Mouse (Mus musculus) heart, adult 2 months (tissue): Measurements from ENCODE around the gene Rbm19. TPM values are rescaled to one million over a fixed set of nuclear protein-coding genes. Genes with fewer than 3 reads are reported as not detected.

Experiments
- DNase-seq, 2 experiments: peaks; one replicate each; pipeline ENCODE4 v3.0.0; 2021
- H3K27ac ChIP-seq: fragments of 200-600 bp; 2 replicates; pipeline ENCODE4 v1.8.1; 2022
- H3K27me3 ChIP-seq: fragments of 200-500 bp; 2 replicates; pipeline ENCODE4 v1.6.1; 2012; ENCODE audit warnings: mild to moderate bottlenecking, low read length, inconsistent platforms, mixed read lengths; ENCODE audit not compliant: control insufficient read depth, insufficient read depth
- H3K36me3 ChIP-seq: fragments of 200-500 bp; 2 replicates; pipeline ENCODE4 v1.6.1; 2012; ENCODE audit warnings: low read length, inconsistent platforms; ENCODE audit not compliant: control insufficient read depth, insufficient read depth
- H3K4me1 ChIP-seq: fragments of 200-500 bp; 2 replicates; pipeline ENCODE4 v1.6.1; 2011; ENCODE audit warnings: low read length; ENCODE audit not compliant: control insufficient read depth, insufficient read depth
- H3K4me3 ChIP-seq: fragments of 200-600 bp; 2 replicates; pipeline ENCODE4 v1.8.1; 2022
- H3K79me2 ChIP-seq: fragments of 200-500 bp; replicated peaks from 2 replicates; pipeline ENCODE4 v1.6.1; 2012; ENCODE audit warnings: mild to moderate bottlenecking, inconsistent platforms, low read length, moderate library complexity, mixed read lengths; ENCODE audit not compliant: control insufficient read depth, insufficient read depth
- H3K9ac ChIP-seq: fragments of 200-500 bp; 2 replicates; pipeline ENCODE4 v1.6.1; 2012; ENCODE audit warnings: low read depth, mild to moderate bottlenecking, control low read depth, inconsistent platforms, low read length, mixed read lengths
- CTCF ChIP-seq: fragments of 200-600 bp; IDR thresholded peaks from 2 replicates; pipeline ENCODE4 v1.8.1; 2022; ENCODE audit warnings: antibody characterized with exemption, mild to moderate bottlenecking, moderate library complexity
- EP300 ChIP-seq: fragments of 200-500 bp; IDR thresholded peaks from 2 replicates; pipeline ENCODE4 v1.6.1; 2011; ENCODE audit warnings: low read depth, low read length, control low read depth; ENCODE audit not compliant: insufficient read depth
- POLR2A ChIP-seq: fragments of 200-500 bp; IDR thresholded peaks from 2 replicates; pipeline ENCODE4 v1.6.1; 2011; ENCODE audit warnings: mild to moderate bottlenecking, low read depth, low read length, control low read depth; ENCODE audit not compliant: insufficient read depth
- WGBS: fragments of 180-500 bp; shearing (Covaris S2); methylation state at CpG from one replicate; pipeline ENCODE4 v1.1.7; 2018; 5-methylcytosine and 5-hydroxymethylcytosine counted together
- intact Hi-C: fragments of 180-260 bp; cut with DNase I; formaldehyde crosslinking; loops from one replicate; pipeline ENCODE4 v1.15.1; 2025
- polyA plus RNA-seq: library from polyadenylated mRNA; depleted of rRNA; stranded (reverse); fragments of >200 nt; gene quantifications from 2 replicates; pipeline ENCODE4 v1.2.3, GENCODE M21; 2012
- total RNA-seq, 2 experiments: library from RNA; stranded (reverse); gene quantifications; 2 replicates each; pipeline ENCODE4 v1.2.3; 2021

Rbm19 gene
- total and polyA plus RNA-seq, 3 experiments: 11.6 to 22.1 (median 19.6) TPM

- H3K27ac ChIP-seq: no peak overlapping the region; the same call in 1 of the 2 replicates
- WGBS: 78% methylated on average over 6 of the region's 6 CpGs
- peaks cover 3% of the 10 kb centered on the region for H3K4me1 ChIP-seq
- DNase-seq: no peak
- H3K79me2 ChIP-seq: no peaks in the 10 kb centered on the region
- H3K9ac ChIP-seq: no peak overlapping the region
- H3K36me3 ChIP-seq: no peaks in the 10 kb centered on the region
- TF ChIP-seq CTCF (no peak), POLR2A (no peak), EP300 (no peak)
- H3K4me3 ChIP-seq: no peak overlapping the region
- intact Hi-C loops: no loop called here
- no peaks in the 10 kb centered on the region for H3K27me3 ChIP-seq
Measured at GRCm38 (mm10) chr5:120163428-120163827, 47.2 kb downstream of the Rbm19 start.

GRCm38 (mm10) chr5:120164450-120164849 is 48.2 kb downstream of the Rbm19 start:
- intact Hi-C loops: no loop called here
- Histone ChIP-seq H3K36me3 (no peaks in the 10 kb centered on the region), H3K4me3 (no peak overlapping the region), H3K4me1 (peaks cover 3% of the 10 kb centered on the region), H3K27me3 (no peaks in the 10 kb centered on the region), H3K79me2 (no peaks in the 10 kb centered on the region), H3K27ac (peak overlapping the region; percentile 42), H3K9ac (no peak overlapping the region)
- TF ChIP-seq EP300 (peak; percentile 59; the same call in 1 of the 2 replicates), CTCF (no peak)
- 57% methylated on average over 11 of the region's 11 CpGs for WGBS
- DNase-seq: peak; percentile 73 to 83

GRCm38 (mm10) chr5:120165061-120165942 is 49.0 kb downstream of the Rbm19 start:
- 85% methylated on average over 9 of the region's 9 CpGs for WGBS
- Histone ChIP-seq H3K27ac (no peak overlapping the region; the same call in 1 of the 2 replicates), H3K27me3 (no peaks in the 10 kb centered on the region), H3K4me1 (peaks cover 3% of the 10 kb centered on the region), H3K79me2 (no peaks in the 10 kb centered on the region), H3K9ac (no peak overlapping the region), H3K4me3 (no peak overlapping the region), H3K36me3 (no peaks in the 10 kb centered on the region)
- peak in 1 of 2 experiments; percentile 24 for DNase-seq
- TF ChIP-seq EP300: no peak
- TF ChIP-seq POLR2A: no peak
- no peak for TF ChIP-seq CTCF
- intact Hi-C loops: no loop called here

- Histone ChIP-seq H3K27ac (no peak overlapping the region), H3K4me3 (no peak overlapping the region), H3K4me1 (peaks cover 3% of the 10 kb centered on the region), H3K27me3 (no peaks in the 10 kb centered on the region), H3K79me2 (no peaks in the 10 kb centered on the region), H3K36me3 (no peaks in the 10 kb centered on the region), H3K9ac (no peak overlapping the region)
- WGBS: 80% methylated on average over 13 of the region's 13 CpGs
- intact Hi-C loops: no loop called here
- no peak for DNase-seq
- no peak for TF ChIP-seq POLR2A
- TF ChIP-seq EP300: no peak
- TF ChIP-seq CTCF: no peak
Measured at GRCm38 (mm10) chr5:120167787-120168325, 51.6 kb downstream of the Rbm19 start.

- no peak for DNase-seq
- 62% methylated on average over 18 of the region's 18 CpGs for WGBS
Measured at GRCm38 (mm10) chr5:120171865-120172728, 55.8 kb downstream of the Rbm19 start.

More at GRCm38 (mm10) chr5:120171865-120172728, 55.8 kb downstream of the Rbm19 start:
- H3K36me3 ChIP-seq: no peaks in the 10 kb centered on the region
- H3K27ac ChIP-seq: no peak overlapping the region
- no peak overlapping the region for H3K4me3 ChIP-seq
- no peaks in the 10 kb centered on the region for H3K79me2 ChIP-seq
- intact Hi-C loops: no loop called here
- H3K9ac ChIP-seq: no peak overlapping the region
- no peaks in the 10 kb centered on the region for H3K27me3 ChIP-seq
- TF ChIP-seq POLR2A: no peak
- peaks cover 1% of the 10 kb centered on the region; the same call in 1 of the 2 replicates for H3K4me1 ChIP-seq
